Mouse (Mus musculus) adrenal gland, postnatal 10 days (tissue): ENCODE measurements around the gene Bzw1. TPM values are rescaled to one million over a fixed set of nuclear protein-coding genes. Genes with fewer than 3 reads are reported as not detected.

ENCODE experiments used
- DNase-seq: peaks from one replicate; pipeline ENCODE4 v3.0.0; 2021; ENCODE audit warnings: mixed read lengths
- total RNA-seq, 2 experiments: library from RNA; stranded (reverse); gene quantifications; 2 replicates each; pipeline ENCODE4 v1.2.3; 2021

Bzw1 gene
- total RNA-seq, 2 experiments from 2014 or later: 151 to 169 TPM

DNA sequence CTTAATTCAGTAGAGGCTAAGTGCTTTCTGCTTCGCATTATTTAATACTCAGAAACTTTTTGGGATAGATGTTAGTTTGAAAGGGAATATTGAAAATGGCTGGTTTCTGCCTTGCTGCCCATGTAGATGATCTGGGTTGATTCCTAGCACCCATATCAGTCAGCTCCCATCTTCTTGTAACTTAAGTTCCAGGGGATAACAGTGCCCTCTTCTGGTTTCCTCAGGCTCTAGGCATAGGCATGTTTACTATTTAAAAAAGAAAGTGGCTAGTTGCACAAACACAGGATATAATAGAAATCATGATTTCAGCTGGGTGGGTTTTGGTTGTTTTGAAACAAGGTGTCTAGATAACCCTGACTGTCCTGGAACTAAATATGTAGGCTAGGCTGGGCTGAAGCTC is 3.5 kb downstream of the Bzw1 start:
- DNase-seq: no peak

DNA sequence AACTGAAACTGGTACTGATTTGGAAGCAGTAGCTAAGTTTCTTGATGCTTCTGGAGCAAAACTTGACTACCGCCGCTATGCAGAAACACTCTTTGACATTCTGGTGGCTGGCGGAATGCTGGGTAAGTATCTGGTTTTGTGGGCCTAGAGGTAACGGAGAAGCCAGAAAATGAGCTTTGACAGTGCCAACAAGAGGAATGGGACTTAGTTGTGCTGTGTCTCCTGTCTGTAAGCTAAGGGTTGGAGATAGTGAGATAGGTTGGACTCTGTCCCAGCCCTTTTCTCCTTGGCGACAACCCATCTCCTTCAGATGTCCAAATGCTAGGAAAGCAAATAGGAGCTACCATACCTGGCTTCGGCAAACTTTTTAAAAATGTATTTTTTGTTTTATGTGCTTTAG is 5.0 kb downstream of the Bzw1 start:
- no peak for DNase-seq

DNA sequence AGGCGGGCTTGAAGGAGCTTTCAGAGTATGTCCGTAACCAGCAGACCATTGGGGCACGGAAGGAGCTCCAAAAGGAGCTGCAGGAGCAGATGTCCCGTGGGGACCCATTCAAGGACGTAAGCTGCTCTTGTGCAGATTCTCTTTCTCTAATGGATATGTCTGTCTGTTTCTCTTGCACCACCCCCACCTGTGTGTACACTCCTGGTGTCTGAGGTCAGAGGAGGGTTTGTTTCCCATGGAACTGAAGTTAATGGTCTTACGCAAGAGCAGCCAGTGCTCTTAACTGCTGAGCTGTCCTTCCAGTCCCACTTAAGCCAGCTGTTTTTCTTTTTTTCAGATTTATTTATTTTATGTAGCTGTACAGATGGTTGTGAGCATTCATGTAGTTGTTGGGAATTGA is 8.7 kb downstream of the Bzw1 start:
- DNase-seq: no peak

DNA sequence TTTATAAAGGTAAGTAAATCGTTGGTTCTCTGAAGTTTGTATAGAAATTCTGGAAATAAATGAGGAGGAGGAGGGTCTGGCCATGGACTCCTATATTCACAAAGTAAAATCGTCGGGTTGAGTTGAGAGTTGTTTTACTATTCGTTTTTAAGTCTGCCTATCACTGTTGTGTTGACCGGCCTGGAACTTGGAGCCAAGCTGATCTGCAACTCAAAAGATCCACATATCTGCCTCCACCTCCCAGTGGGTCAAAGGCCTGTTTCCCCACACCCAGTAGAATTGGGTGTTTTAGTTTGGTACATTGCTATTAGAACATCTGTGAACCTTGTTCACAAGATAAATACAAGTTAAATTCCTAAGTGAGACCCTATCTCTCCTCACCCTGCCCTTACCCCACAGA is 11.0 kb downstream of the Bzw1 start:
- no peak for DNase-seq

DNA sequence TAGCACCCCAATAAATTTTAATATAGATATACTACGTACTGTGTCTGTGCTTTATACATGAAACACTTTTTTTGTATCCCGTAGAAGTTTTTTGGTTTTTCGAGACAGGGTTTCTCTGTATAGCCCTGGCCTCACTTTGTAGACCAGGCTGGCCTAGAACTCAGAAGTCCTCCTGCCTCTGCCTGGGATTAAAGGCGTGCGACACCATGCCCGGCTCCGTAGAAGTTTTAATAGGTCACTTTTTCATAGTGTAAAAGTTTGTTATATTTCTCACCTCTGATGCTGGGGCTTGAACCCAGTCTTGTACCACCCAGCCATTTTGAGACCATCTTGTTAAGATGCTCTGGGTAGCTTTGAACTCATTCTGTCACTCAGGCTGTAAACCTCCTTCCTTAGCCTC is 14.6 kb downstream of the Bzw1 start:
- DNase-seq: no peak

DNA sequence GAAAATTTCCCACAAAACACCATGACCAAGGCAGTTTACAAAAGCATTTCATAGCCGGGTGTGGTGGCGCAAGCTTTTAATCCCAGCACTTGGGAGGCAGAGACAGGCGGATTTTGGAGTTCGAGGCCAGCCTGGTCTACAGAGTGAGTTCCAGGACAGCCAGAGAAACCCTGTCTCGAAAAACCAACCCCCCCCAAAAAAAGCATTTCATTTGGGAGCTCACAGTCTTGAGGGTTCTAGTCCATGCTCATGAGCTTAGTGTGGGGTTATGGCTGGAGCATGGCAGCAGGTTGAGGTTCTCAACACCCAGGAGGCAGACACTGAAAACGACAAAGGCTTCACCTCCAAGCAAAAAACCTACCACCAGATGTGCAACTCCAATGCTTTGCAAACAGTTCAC is 15.4 kb downstream of the Bzw1 start:
- no peak for DNase-seq

DNA sequence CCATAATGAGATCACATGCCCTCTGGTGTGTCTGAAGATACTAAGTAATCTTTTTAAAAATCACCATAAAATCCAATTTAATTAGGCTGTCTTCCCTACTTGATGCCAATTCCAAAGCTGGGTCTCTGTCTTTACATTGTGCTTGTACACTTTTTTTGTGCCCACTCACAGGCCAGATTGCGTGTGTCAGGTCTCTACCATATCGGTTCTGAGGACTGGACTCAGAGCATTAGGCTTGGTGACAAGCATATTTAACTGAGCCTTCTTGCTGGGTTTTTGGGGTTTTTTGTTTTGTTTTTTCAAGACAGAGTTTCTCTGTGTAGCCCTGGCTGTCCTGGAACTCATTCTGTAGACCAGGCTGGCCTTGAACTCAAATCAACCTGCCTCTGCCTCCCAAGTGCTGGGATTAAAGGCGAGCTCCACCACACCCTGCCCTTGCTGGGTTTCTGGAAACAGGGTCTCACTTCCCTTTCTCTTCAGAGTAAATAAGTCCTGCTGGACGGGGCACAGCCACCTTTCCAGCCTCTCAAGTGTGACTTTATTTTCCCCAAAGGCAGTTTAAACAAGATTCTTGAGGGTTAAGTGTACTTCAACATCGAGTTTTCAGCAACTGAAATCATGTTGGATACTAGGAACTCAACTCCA is 17.0 kb downstream of the Bzw1 start:
- no peak for DNase-seq

DNA sequence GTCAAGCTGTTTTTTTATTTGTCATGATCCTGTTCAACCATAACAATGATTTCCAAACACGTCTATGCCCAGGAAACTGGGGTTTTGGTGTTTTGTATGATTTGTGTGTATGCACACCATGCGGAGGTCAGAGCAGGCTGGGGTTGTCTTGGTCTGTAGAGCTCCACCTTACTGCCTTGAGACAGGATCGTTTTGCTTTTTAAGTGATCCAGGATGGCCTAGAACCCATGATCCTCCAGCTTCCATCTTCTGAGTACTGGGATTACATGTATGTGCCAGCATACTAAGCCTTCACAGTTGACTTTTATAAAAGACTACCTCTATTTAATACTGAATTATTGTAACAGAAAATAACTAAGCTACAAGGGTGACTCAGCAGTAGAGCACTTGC is 17.5 kb downstream of the Bzw1 start:
- DNase-seq: no peak

DNA sequence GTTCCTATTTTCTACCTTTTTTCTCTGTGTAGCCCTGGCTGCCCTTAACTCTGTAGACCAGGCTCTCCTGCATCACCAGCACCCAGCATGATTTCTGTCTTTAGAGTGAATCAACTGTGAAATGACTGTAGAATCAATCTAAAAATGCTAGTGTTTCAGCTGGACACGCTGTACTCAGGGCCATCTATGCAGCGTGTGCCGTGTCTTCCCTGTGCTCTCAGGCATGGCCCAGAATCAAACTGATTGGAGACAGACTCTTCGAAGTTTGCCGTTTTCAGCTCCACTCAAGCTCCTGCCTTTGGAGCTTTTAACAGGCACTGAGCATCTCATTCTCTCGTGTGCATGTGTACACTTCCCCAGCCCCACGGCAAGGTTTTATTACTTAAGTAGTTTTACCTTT is 18.1 kb downstream of the Bzw1 start:
- DNase-seq: no peak

DNA sequence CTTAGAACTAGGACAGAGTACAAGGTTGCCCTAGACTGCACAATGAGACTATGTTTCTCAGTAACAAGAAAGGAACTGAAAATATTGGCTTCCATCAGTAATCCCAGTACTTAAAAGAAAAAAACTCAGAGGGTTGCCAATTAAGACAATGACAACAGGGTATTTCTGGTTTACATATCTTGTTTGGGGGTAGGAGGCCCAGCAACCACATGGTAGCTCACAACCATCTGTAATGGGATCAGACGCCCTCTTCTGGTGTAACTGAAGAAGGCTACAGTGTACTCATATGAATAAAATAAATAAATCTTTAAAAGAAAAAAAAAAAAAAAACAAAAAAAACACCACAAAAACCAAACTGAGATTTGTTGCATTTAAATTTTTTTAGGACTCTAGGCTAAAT is 22.7 kb downstream of the Bzw1 start:
- DNase-seq: no peak

DNA sequence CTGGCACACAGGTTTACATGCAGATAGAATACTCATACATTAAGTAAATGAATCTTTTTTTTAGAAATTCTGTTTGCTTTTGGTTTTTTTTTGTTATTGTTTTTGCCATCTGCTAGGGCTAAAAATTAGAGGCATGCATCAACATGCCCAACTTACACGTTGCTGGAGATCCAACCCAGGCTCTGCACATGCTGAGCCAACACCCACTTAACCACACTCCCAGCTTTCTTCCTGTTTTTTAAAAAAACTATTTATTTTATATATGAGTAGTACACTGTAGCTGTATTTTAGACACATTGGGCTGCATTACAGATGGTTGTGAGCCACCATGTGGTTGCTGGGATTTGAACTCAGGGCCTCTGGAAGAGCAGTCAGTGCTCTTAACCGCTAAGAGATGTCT is 23.4 kb downstream of the Bzw1 start:
- no peak for DNase-seq

DNA sequence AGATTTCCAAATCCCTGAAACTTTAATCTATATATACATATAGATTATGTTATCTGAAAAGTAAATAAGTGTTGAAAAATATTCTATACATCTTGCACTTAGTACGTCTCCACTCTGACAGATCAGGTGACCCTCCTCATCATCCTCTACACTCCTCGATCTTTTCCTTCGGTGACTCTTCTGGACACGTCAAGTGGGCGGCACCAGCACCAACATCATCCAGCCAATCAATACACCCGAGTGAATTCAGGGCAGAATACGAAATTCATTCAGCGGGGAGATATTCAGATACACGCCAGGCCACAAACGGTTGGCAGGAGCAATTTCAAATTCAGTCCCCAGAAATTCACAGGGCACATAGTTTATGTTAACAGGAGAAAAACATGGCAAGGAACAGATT is 27.3 kb downstream of the Bzw1 start:
- no peak for DNase-seq

DNA sequence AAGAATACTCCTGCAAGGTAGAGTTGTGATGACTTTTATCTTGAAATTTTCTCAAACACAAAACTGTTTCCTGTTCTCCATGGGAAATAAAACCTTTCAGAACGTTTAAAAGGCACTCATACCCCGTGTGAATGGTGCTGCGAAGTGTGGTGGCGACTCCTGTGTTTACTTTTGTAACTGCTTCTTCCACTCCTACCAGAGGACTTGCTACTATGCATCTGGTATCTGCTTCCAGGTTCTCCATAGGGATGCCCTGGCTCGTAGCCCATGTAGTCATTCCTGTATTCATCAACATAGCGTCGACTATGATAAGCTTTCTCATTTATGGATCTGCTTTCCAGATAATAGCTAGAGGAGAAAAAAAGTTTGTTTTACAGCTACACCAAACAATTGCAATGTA is 28.3 kb downstream of the Bzw1 start:
- DNase-seq: no peak

DNA sequence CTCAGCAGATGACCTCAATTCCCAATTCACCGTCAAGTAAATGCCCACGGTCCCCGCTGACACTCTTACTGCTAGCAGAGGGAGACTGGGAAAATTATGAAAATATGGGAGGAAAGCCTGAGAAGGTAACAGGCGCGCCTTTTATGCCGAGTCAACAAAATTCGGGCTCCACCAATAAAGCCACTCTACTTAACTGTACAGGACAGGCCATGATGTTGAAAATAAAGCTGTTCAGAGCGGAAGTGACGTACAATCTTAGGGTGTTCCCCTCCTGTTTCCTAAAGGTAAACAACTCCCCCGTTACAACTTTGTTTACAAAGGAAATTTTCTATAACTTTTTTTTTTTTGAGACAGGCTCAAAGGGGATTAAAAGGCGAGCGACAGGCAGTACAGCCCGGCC is 30.2 kb downstream of the Bzw1 start:
- DNase-seq: peak; percentile 42

DNA sequence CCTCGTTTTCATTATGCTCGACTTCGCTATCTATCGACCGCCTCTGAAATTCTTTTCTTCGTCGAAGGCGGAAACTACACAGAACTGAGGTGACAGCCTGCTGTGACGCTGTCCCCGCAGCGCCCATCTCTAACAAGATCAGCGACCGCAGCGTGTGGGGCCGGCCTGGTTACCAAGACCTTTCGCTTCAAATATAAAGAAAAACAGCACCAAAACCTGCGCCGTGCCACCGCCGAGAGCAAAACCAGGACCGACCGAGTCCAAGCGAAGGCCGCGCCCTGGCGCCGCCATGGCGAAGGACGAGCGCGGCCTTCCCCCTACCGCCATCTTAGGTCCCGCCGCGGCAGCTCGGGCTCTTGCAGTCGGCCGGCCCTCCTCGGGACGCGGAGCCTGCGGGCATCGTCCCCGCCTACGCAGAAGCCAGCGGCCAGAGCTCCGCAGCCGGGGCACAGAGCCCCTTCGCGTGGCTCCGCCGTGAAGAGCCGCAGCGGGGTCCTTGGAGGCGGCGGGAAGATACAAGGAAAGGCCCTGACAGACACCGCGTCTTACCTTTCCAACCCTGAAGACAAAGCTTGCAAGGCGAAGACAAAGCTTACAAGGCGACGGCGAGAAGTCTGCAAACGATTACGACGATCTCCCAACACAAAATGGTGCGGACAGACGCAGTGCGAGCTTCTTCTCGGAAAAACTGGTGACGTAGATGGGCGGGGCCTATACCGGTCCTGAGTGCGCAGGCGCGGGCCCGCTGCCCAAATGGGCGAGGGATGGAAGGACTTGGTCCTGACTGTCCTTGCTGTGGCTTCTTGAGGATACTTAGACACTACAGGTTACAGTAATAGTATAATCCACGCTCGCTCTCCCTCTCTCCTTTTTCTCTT is 30.9 kb downstream of the Bzw1 start, which contains the start of gene Clk1:
Gene Clk1, minus strand, starts transcription at position 696 of the 878 bp plus-strand sequence.
- peak; percentile 99 for DNase-seq

DNA sequence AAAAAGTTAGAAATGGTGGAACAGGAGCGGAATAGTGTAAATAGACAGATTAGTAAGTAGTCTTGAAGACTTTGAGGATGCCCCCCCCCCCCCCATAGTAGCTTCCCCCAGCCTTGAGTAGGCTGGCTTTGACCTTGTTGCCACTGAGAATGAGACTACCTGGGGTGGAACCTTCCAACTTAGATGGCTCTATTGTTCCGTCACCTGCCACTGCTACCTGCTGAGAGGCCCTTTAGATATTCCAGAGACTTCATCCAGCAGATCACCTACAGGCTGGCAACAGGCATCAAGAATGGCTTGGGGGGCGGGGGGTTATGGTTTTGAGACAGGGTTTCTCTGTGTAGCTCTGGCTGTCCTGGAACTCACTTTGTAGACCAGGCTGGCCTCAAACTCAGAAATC is 31.9 kb downstream of the Bzw1 start:
- no peak for DNase-seq

DNA sequence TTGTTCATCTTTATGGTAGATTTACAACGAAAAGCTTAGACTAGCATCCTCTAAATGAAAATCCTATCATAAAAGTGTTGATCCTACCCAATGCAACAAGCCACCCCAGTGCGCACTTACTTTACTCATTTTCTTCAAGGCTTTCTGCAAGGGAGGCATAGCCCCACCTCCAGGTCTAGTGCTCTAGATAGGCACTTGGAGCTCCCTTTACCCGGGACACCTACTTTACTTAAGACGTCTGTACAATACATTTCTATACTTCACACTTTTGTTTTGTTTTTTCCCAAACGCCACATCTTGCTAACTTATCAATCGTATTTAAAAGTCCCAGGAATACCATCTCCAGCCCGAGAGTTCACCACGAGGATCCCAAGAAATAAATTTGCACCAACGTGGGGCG is 52.0 kb downstream of the Bzw1 start:
- no peak for DNase-seq

DNA sequence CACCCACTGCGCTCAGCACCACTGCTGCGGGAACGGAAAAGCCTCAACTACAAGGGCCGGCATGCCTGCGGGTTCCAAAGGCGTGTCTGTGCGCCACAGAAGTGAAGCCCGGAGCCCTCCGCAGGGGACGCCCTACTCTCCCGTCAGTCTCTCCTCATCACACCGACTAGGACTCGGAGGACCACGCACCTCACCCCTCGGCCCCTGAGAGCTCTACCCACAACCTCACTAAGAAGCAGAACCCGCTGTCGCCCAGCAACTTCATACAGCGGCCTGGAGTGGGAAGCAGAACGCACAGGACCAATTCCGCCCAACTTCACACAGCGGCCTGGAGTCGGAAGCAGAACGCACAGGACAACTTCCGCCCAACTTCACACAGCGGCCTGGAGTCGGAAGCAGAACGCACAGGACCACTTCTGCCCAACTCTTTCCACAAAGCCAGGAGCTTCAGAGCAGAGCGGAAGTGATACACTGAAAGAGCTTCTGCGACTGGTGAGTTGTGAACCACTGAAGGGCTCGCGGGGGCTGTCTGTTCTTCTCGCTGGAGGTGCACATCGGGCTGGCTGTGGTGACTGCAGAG is 52.5 kb downstream of the Bzw1 start, which contains the start of the genes Nif3l1 and Ppil3:
Gene Nif3l1, plus strand, starts transcription at position 9 of the 580 bp plus-strand sequence.
Gene Ppil3, minus strand, starts transcription at position 344 of the 580 bp plus-strand sequence.
- DNase-seq: peak; percentile 86

DNA sequence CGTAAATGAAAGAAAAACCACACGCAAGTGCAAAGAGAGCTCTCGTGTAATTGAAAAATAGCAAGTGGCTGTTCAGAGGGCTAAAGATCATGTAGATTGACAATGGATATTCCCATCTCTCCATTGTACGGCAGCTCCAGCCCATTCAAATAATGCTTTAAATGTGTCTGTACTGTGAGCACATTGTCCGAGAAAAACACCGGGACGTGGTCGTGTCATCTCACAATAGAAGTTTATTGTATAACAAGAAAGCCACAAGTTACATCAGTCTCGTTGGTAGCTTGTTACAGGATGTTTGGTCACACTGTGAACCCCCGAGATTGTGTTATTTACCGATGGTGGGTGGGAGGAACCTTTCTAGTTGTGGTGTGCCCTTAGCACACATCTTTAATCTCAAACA is 53.2 kb downstream of the Bzw1 start:
- no peak for DNase-seq

DNA sequence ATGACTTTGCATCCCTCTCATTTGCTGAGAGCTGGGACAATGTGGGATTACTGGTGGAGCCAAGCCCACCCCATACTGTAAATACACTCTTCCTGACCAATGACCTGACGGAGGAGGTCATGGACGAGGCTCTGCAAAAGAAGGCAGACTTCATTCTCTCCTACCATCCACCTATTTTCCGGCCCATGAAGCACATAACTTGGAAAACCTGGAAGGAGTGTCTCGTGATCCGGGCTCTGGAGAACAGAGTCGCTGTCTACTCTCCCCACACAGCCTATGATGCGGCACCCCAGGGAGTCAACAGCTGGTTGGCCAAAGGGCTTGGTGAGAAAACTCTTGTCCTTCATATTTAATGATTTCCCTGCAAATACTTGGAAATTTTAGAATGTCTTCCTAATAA is 55.1 kb downstream of the Bzw1 start:
- no peak for DNase-seq

DNA sequence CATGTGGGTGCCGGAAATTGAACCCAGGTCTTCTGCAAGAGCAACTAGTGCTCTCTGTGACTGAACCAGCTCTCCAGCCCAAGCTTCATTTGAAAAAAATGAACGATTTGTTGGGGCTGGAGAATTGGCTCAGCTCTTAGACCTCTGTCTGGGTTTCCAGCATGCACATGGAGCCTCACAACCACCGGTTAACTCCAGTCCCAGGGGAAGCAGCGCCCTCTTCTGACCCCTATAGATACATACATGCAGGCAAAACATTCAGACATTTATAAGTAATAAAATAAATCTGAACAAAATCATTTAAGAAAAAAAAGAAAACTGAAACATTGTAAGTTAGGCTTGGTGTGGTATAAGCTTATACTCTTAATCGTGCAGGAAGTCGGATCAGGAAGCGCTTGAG is 55.7 kb downstream of the Bzw1 start:
- no peak for DNase-seq

DNA sequence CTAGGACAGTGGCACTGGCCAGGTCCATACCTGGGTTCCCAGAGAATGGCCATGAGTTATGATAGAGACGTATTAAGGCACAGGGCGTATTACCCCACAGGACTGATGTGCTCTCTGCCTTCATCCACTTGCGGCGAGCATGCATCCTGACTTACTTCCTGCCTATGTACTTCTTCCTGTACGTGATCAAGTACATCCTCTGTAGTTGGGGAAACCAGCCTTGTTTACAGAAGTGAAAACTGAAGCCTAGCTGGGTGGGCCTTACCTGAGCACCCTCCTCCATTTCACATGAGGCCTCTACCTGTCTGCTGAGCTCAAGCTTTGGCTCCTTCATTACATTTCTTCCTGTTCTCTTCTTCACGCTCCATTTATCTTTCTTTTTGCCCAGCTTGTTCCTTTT is 61.6 kb downstream of the Bzw1 start:
- no peak for DNase-seq
